Mouse (Mus musculus): ENCODE measurements around the gene Npas1. TPM values are rescaled to one million over a fixed set of nuclear protein-coding genes. Genes with fewer than 3 reads are reported as not detected.

Gene Npas1
- polyA plus RNA-seq, 1 experiment from 2014 or later: 6.7 TPM

GRCm38 (mm10) chr7:16412220-16412896, 65.2 kb downstream of the Npas1 start:
- 83% methylated on average over 8 of the region's 8 CpGs for WGBS

GRCm38 (mm10) chr7:16411100-16411499, 66.4 kb downstream of the Npas1 start:
- Histone ChIP-seq H3K9ac (replicated peaks) (no peak overlapping the region), H3K36me3 (no peaks in the 10 kb centered on the region), H3K4me3 (no peak overlapping the region), H3K27ac (replicated peaks) (no peak overlapping the region), H3K4me2 (replicated peaks) (no peak overlapping the region), H3K27me3 (no peaks in the 10 kb centered on the region), H3K9me3 (no peaks in the 10 kb centered on the region), H3K4me1 (peaks cover 15% of the 10 kb centered on the region)
- ATAC-seq (replicated peaks): no peak
- 90% methylated on average over 5 of the region's 5 CpGs for WGBS

More at GRCm38 (mm10) chr7:16412220-16412896, 65.2 kb downstream of the Npas1 start:
- no peak overlapping the region for H3K9ac ChIP-seq (replicated peaks)
- no peak for ATAC-seq (replicated peaks)
- H3K4me3 ChIP-seq: no peak overlapping the region
- H3K4me1 ChIP-seq: peaks cover 11% of the 10 kb centered on the region; the same call in 1 of the 2 replicates
- H3K27me3 ChIP-seq: no peaks in the 10 kb centered on the region
- no peak overlapping the region for H3K4me2 ChIP-seq (replicated peaks)
- no peaks in the 10 kb centered on the region for H3K9me3 ChIP-seq
- H3K27ac ChIP-seq (replicated peaks): no peak overlapping the region
- H3K36me3 ChIP-seq: peaks cover 10% of the 10 kb centered on the region

- ATAC-seq (replicated peaks): no peak
- no peak overlapping the region for H3K4me3 ChIP-seq
- 84% methylated on average over 3 of the region's 3 CpGs for WGBS
These were observed 70.5 kb downstream of the Npas1 start for GRCm38 (mm10) chr7:16406978-16407377.

More at GRCm38 (mm10) chr7:16406978-16407377, 70.5 kb downstream of the Npas1 start:
- no peak overlapping the region for H3K9ac ChIP-seq (replicated peaks)
- H3K4me2 ChIP-seq (replicated peaks): no peak overlapping the region
- H3K36me3 ChIP-seq: no peaks in the 10 kb centered on the region
- no peaks in the 10 kb centered on the region for H3K27me3 ChIP-seq
- no peaks in the 10 kb centered on the region for H3K9me3 ChIP-seq
- peaks cover 33% of the 10 kb centered on the region for H3K4me1 ChIP-seq
- H3K27ac ChIP-seq (replicated peaks): no peak overlapping the region

Other genes starting within 250 kb of the Npas1 start
- 0.06 TPM in 1 of 2 replicates, not detected in the other for gene C5ar2, start 233.6 kb downstream of the Npas1 start, polyA plus RNA-seq (2015; fragmentation: Nextera tagmentation; extraction: Ambion mirVana)
- gene C5ar1, start 218.2 kb downstream of the Npas1 start, polyA plus RNA-seq (2015; fragmentation: Nextera tagmentation; extraction: Ambion mirVana): 1.1 and 1.3 TPM in 2 replicates
- 27.0 and 27.5 TPM in 2 replicates for gene Inafm1, start 204.1 kb downstream of the Npas1 start, polyA plus RNA-seq (2015; fragmentation: Nextera tagmentation; extraction: Ambion mirVana)
- gene Ccdc9, start 190.9 kb downstream of the Npas1 start, polyA plus RNA-seq (2015; fragmentation: Nextera tagmentation; extraction: Ambion mirVana): 31.1 and 35.5 TPM in 2 replicates
- gene Bbc3, start 169.3 kb downstream of the Npas1 start, polyA plus RNA-seq (2015; fragmentation: Nextera tagmentation; extraction: Ambion mirVana): 16.7 and 18.5 TPM in 2 replicates
- 290 and 303 TPM in 2 replicates for gene Sae1, start 89.9 kb downstream of the Npas1 start, polyA plus RNA-seq (2015; fragmentation: Nextera tagmentation; extraction: Ambion mirVana)
- gene Zc3h4, start 76.8 kb downstream of the Npas1 start, polyA plus RNA-seq (2015; fragmentation: Nextera tagmentation; extraction: Ambion mirVana): 22.3 and 25.2 TPM in 2 replicates
- 63.5 and 70.2 TPM in 2 replicates for gene Tmem160, start 24.9 kb downstream of the Npas1 start, polyA plus RNA-seq (2015; fragmentation: Nextera tagmentation; extraction: Ambion mirVana)
- 37.5 and 38.9 TPM in 2 replicates for gene Arhgap35, start 137.3 kb upstream of the Npas1 start, polyA plus RNA-seq (2015; fragmentation: Nextera tagmentation; extraction: Ambion mirVana)
- gene Ceacam15, start 198.0 kb upstream of the Npas1 start, polyA plus RNA-seq (2015; fragmentation: Nextera tagmentation; extraction: Ambion mirVana): not detected in 2 replicates
- 0.13 and 0.18 TPM in 2 replicates for gene Ceacam9, start 244.2 kb upstream of the Npas1 start, polyA plus RNA-seq (2015; fragmentation: Nextera tagmentation; extraction: Ambion mirVana)